Comparison of ENCODE assay signal across 12 mouse cellular contexts in the genomic region with DNA sequence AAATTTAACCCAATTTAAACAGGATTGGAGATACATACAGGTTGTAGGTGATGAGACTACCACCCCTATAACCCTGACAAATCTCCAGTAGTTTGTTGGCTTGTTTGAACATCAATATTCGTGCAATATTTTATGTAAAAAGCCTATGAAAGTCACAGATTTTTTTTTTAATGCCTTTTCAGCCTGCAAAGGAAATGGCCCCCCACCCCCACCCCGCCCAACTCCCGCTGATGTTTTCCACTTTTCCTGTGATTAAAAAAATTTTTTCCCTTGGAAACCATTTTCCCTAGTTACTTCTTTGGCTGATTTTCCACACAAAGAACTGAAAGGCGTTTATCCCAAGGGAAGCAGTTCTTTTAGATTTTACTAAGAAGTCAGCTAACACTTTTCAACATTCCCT. TPM values are rescaled to one million over a fixed set of nuclear protein-coding genes. Genes with fewer than 3 reads are reported as not detected.
DNase-seq lines count a peak whose midpoint lies in the region; ATAC-seq and TF ChIP-seq lines count a peak whose summit lies in the region.
"Had no signal": no experiment of that assay in that cellular context is flagged by ENCODE, and none has a peak within 500 bp of the region (broad histone marks: within the 10 kb centered on the region; RNA-seq: fewer than 3 reads in every experiment).

A gene (plus strand): TSS at position 301 of the 400 bp plus-strand sequence.

- H3K9ac ChIP-seq in hindbrain, postnatal 0 days (replicated peaks; ENCODE audit: low read length) = no peak within 1 kb of the TSS
- H3K9ac ChIP-seq in hindbrain, embryonic 16.5 days (ENCODE audit: low read depth, low read length) = no peak within 1 kb of the TSS
- no peak within 1 kb of the TSS for H3K9ac ChIP-seq in midbrain, embryonic 11.5 days (ENCODE audit: low read length)
- H3K9ac ChIP-seq: embryonic facial prominence, embryonic 15.5 days; forebrain, postnatal 0 days; hindbrain, embryonic 15.5 days had no signal

- no peaks in the 10 kb centered on the region for H3K4me1 ChIP-seq in hindbrain, postnatal 0 days (ENCODE audit: insufficient read depth, low read length)
- no peaks in the 10 kb centered on the region for H3K4me1 ChIP-seq in hindbrain, embryonic 16.5 days (ENCODE audit: control insufficient read depth, insufficient read depth, low read depth, low read length)
- peaks cover 12% of the 10 kb centered on the region for H3K4me1 ChIP-seq in midbrain, embryonic 10.5 days
- peaks cover 4% of the 10 kb centered on the region for H3K4me1 ChIP-seq in midbrain, embryonic 11.5 days (ENCODE audit: control insufficient read depth, insufficient read depth, low read length)
- H3K4me1 ChIP-seq: embryonic facial prominence, embryonic 15.5 days; hindbrain, embryonic 15.5 days had no signal

- H3K36me3 ChIP-seq in hindbrain, postnatal 0 days (ENCODE audit: insufficient read depth, low read length) = no peaks in the 10 kb centered on the region
- H3K36me3 ChIP-seq in hindbrain, embryonic 16.5 days (ENCODE audit: control insufficient read depth, insufficient read depth, low read length) = no peaks in the 10 kb centered on the region
- no peaks in the 10 kb centered on the region for H3K36me3 ChIP-seq in midbrain, embryonic 10.5 days
- H3K36me3 ChIP-seq in midbrain, embryonic 11.5 days (ENCODE audit: control insufficient read depth, insufficient read depth, low read length) = no peaks in the 10 kb centered on the region
- H3K36me3 ChIP-seq: embryonic facial prominence, embryonic 15.5 days; hindbrain, embryonic 15.5 days had no signal

- WGBS in hindbrain, postnatal 0 days = 34% methylated on average over 4 of the region's 4 CpGs
- WGBS in hindbrain, embryonic 16.5 days = 44% methylated on average over 4 of the region's 4 CpGs
- WGBS in midbrain, embryonic 10.5 days = 54% methylated on average over 4 of the region's 4 CpGs
- 36% methylated on average over 4 of the region's 4 CpGs for WGBS in midbrain, embryonic 11.5 days

- peak within 1 kb of the TSS; percentile 34 for H3K4me2 ChIP-seq in hindbrain, postnatal 0 days (ENCODE audit: low read depth, low read length)
- H3K4me2 ChIP-seq in hindbrain, embryonic 16.5 days (ENCODE audit: low read length) = no peak within 1 kb of the TSS
- no peak within 1 kb of the TSS for H3K4me2 ChIP-seq in midbrain, embryonic 11.5 days
- H3K4me2 ChIP-seq: embryonic facial prominence, embryonic 15.5 days; hindbrain, embryonic 15.5 days had no signal

- peak; percentile 4 for DNase-seq in hindbrain, postnatal 0 days (ENCODE audit: low spot score)
- DNase-seq in midbrain, embryonic 10.5 days (ENCODE audit: low spot score) = no peak
- DNase-seq in midbrain, embryonic 11.5 days (ENCODE audit: low spot score, missing footprints) = no peak
- DNase-seq in heart, postnatal 10 days = peak in 1 of 2 experiments; percentile 22
- DNase-seq in skeletal muscle tissue, adult 2 months (ENCODE audit: low read depth, low spot score) = peak; percentile 30
- no peak for DNase-seq in retina, postnatal 1 day
- DNase-seq: cerebellum, postnatal 25 days; forebrain, postnatal 0 days; kidney, postnatal 4 days had no signal

- H3K9me3 ChIP-seq in hindbrain, postnatal 0 days (ENCODE audit: low read length) = no peaks in the 10 kb centered on the region
- H3K9me3 ChIP-seq in hindbrain, embryonic 16.5 days (ENCODE audit: control insufficient read depth, low read length) = no peaks in the 10 kb centered on the region
- no peaks in the 10 kb centered on the region for H3K9me3 ChIP-seq in midbrain, embryonic 10.5 days (replicated peaks)
- H3K9me3 ChIP-seq in midbrain, embryonic 11.5 days (ENCODE audit: control insufficient read depth, low read length) = no peaks in the 10 kb centered on the region
- H3K9me3 ChIP-seq: embryonic facial prominence, embryonic 15.5 days; hindbrain, embryonic 15.5 days had no signal

- intact Hi-C loops in heart, postnatal 10 days (cut with DNase I) = no loop called here

- no peak within 1 kb of the TSS for H3K27ac ChIP-seq in hindbrain, postnatal 0 days
- no peak within 1 kb of the TSS for H3K27ac ChIP-seq in hindbrain, embryonic 16.5 days (ENCODE audit: low read depth, low read length)
- peak within 1 kb of the TSS; percentile 61 for H3K27ac ChIP-seq in midbrain, embryonic 10.5 days (replicated peaks)
- H3K27ac ChIP-seq in midbrain, embryonic 11.5 days (ENCODE audit: low read depth, low read length) = no peak within 1 kb of the TSS
- H3K27ac ChIP-seq: embryonic facial prominence, embryonic 15.5 days; hindbrain, embryonic 15.5 days had no signal

- TF ChIP-seq CTCF in hindbrain, postnatal 0 days (IDR thresholded peaks at IDR 0.05; ENCODE audit: low read depth) = no peak

- H3K4me3 ChIP-seq in hindbrain, postnatal 0 days (ENCODE audit: low read length) = peak within 1 kb of the TSS; percentile 7; the same call in 1 of the 2 replicates
- no peak within 1 kb of the TSS for H3K4me3 ChIP-seq in hindbrain, embryonic 16.5 days (ENCODE audit: low read length)
- no peak within 1 kb of the TSS for H3K4me3 ChIP-seq in midbrain, embryonic 10.5 days
- H3K4me3 ChIP-seq in midbrain, embryonic 11.5 days (ENCODE audit: low read depth, low read length) = no peak within 1 kb of the TSS
- H3K4me3 ChIP-seq: embryonic facial prominence, embryonic 15.5 days; hindbrain, embryonic 15.5 days had no signal

- ATAC-seq in hindbrain, postnatal 0 days = no peak
- ATAC-seq in hindbrain, embryonic 16.5 days = no peak
- no peak for ATAC-seq in midbrain, embryonic 11.5 days (ENCODE audit: low FRiP score)
- ATAC-seq: forebrain, postnatal 0 days had no signal

- no peaks in the 10 kb centered on the region for H3K27me3 ChIP-seq in hindbrain, postnatal 0 days (ENCODE audit: insufficient read depth, low read length)
- no peaks in the 10 kb centered on the region for H3K27me3 ChIP-seq in hindbrain, embryonic 16.5 days (replicated peaks; ENCODE audit: control insufficient read depth, insufficient read depth, low read length)
- H3K27me3 ChIP-seq in midbrain, embryonic 10.5 days (ENCODE audit: low read depth, poor library complexity, severe bottlenecking) = no peaks in the 10 kb centered on the region
- H3K27me3 ChIP-seq in midbrain, embryonic 11.5 days (ENCODE audit: control insufficient read depth, insufficient read depth, low read length) = no peaks in the 10 kb centered on the region
- H3K27me3 ChIP-seq: embryonic facial prominence, embryonic 15.5 days; hindbrain, embryonic 15.5 days had no signal

RNA-seq across cellular contexts. Expression of the gene that starts here (rescaled TPM):
- 2.6 and 4.6 TPM in 2 replicates for total RNA-seq in hindbrain, postnatal 0 days (2014; rRNA removed)
- polyA plus RNA-seq in hindbrain, postnatal 0 days (2015; fragmentation: Nextera tagmentation; extraction: Ambion mirVana) = 2.9 and 3.0 TPM in 2 replicates
- polyA plus RNA-seq in hindbrain, embryonic 16.5 days (2015; fragmentation: Nextera tagmentation; extraction: Ambion mirVana) = 2.6 and 2.7 TPM in 2 replicates
- polyA plus RNA-seq in midbrain, embryonic 10.5 days (2016; fragmentation: Nextera tagmentation; extraction: Ambion mirVana) = 0.53 and 0.97 TPM in 2 replicates
- 0.55 and 1.2 TPM in 2 replicates for polyA plus RNA-seq in midbrain, embryonic 11.5 days (2014; fragmentation: Nextera tagmentation; extraction: Ambion mirVana)
- 10 to 100 TPM; 20.1 to 20.6 TPM for total RNA-seq in heart, postnatal 10 days (2021)

Comparison
In these comparisons a context has a peak if more than half of its experiments do, and no peak if none do; other contexts are left out.
1. DNase-seq: peak in hindbrain, postnatal 0 days (single experiment) and skeletal muscle tissue, adult 2 months (single experiment); none in midbrain, embryonic 10.5 days (single experiment), midbrain, embryonic 11.5 days (single experiment) and retina, postnatal 1 day (single experiment).